Mouse (Mus musculus): ENCODE results near the gene Adamts15. TPM values are rescaled to one million over a fixed set of nuclear protein-coding genes. Genes with fewer than 3 reads are reported as not detected.

Adamts15 gene
- 2.8 and 3.8 TPM in 2 replicates for polyA plus RNA-seq (2015; fragmentation: Nextera tagmentation; extraction: Ambion mirVana)

GRCm38 (mm10) chr9:30922197-30922894 lies at the start of gene Adamts15:
Gene Adamts15, minus strand, starts transcription at chr9:30922452.

GRCm38 (mm10) chr9:30942512-30943313 lies 20.5 kb upstream of the Adamts15 start, which contains the start of gene Adamts8:
Gene Adamts8, plus strand, starts transcription at chr9:30942562.

Other genes starting within 250 kb of the Adamts15 start
- 1.7 and 1.8 TPM in 2 replicates for gene Adamts8, start 20.1 kb upstream of the Adamts15 start, polyA plus RNA-seq (2015; fragmentation: Nextera tagmentation; extraction: Ambion mirVana)
- gene Zbtb44, start 108.2 kb upstream of the Adamts15 start, polyA plus RNA-seq (2015; fragmentation: Nextera tagmentation; extraction: Ambion mirVana) = 6.9 and 7.6 TPM in 2 replicates
- 1.00 and 1.2 TPM in 2 replicates for gene St14, start 209.4 kb upstream of the Adamts15 start, polyA plus RNA-seq (2015; fragmentation: Nextera tagmentation; extraction: Ambion mirVana)